Mouse (Mus musculus): ENCODE measurements around the gene Il7r. TPM values are rescaled to one million over a fixed set of nuclear protein-coding genes. Genes with fewer than 3 reads are reported as not detected.

Gene Il7r
- polyA plus RNA-seq, 1 experiment = 54.2 TPM

GRCm38 (mm10) chr15:9535200-9535599, 5.2 kb upstream of the Il7r start:
- Histone ChIP-seq H3K27ac (ENCODE audit: insufficient read depth, low read depth, low read length) (no peak overlapping the region), H3K4me3 (ENCODE audit: insufficient read depth, low read length) (no peak overlapping the region), H3K4me1 (ENCODE audit: control insufficient read depth, insufficient read depth, low read length) (peaks cover 3% of the 10 kb centered on the region)
- TF ChIP-seq POLR2A (IDR thresholded peaks at IDR 0.05; ENCODE audit: borderline replicate concordance, low read depth, low read length) (no peak), CTCF (IDR thresholded peaks at IDR 0.05; ENCODE audit: low read depth, low read length) (no peak)

- H3K4me3 ChIP-seq (ENCODE audit: insufficient read depth, low read length) = no peak overlapping the region
- H3K27ac ChIP-seq (ENCODE audit: insufficient read depth, low read depth, low read length) = no peak overlapping the region
- peaks cover 10% of the 10 kb centered on the region for H3K4me1 ChIP-seq (ENCODE audit: control insufficient read depth, insufficient read depth, low read length)
- TF ChIP-seq POLR2A (IDR thresholded peaks at IDR 0.05; ENCODE audit: borderline replicate concordance, low read depth, low read length) = no peak
- no peak for TF ChIP-seq CTCF (IDR thresholded peaks at IDR 0.05; ENCODE audit: low read depth, low read length)
Observed at GRCm38 (mm10) chr15:9533356-9533902, 3.5 kb upstream of the Il7r start.

- Histone ChIP-seq H3K4me1 (ENCODE audit: control insufficient read depth, insufficient read depth, low read length) (peaks cover 15% of the 10 kb centered on the region), H3K4me3 (ENCODE audit: insufficient read depth, low read length) (peak overlapping the region; percentile 24), H3K27ac (ENCODE audit: insufficient read depth, low read depth, low read length) (peak overlapping the region; percentile 37)
- TF ChIP-seq POLR2A (IDR thresholded peaks at IDR 0.05; ENCODE audit: borderline replicate concordance, low read depth, low read length) (no peak), CTCF (IDR thresholded peaks at IDR 0.05; ENCODE audit: low read depth, low read length) (no peak)
Observed at GRCm38 (mm10) chr15:9529646-9530045, 330 bp downstream of the Il7r start.

GRCm38 (mm10) chr15:9528186-9528935, 1.6 kb downstream of the Il7r start:
- Histone ChIP-seq H3K4me3 (ENCODE audit: insufficient read depth, low read length) (peak overlapping the region; percentile 41), H3K4me1 (ENCODE audit: control insufficient read depth, insufficient read depth, low read length) (peaks cover 17% of the 10 kb centered on the region), H3K27ac (ENCODE audit: insufficient read depth, low read depth, low read length) (peak overlapping the region; percentile 88)
- TF ChIP-seq POLR2A (IDR thresholded peaks at IDR 0.05; ENCODE audit: borderline replicate concordance, low read depth, low read length) = no peak
- no peak for TF ChIP-seq CTCF (IDR thresholded peaks at IDR 0.05; ENCODE audit: low read depth, low read length)

- TF ChIP-seq POLR2A (IDR thresholded peaks at IDR 0.05; ENCODE audit: borderline replicate concordance, low read depth, low read length) = no peak
- TF ChIP-seq CTCF (IDR thresholded peaks at IDR 0.05; ENCODE audit: low read depth, low read length) = no peak
- Histone ChIP-seq H3K4me1 (ENCODE audit: control insufficient read depth, insufficient read depth, low read length) (peaks cover 18% of the 10 kb centered on the region), H3K27ac (ENCODE audit: insufficient read depth, low read depth, low read length) (no peak overlapping the region), H3K4me3 (ENCODE audit: insufficient read depth, low read length) (no peak overlapping the region)
Observed at GRCm38 (mm10) chr15:9526412-9526811, 3.6 kb downstream of the Il7r start.

- TF ChIP-seq POLR2A (IDR thresholded peaks at IDR 0.05; ENCODE audit: borderline replicate concordance, low read depth, low read length) (no peak), CTCF (IDR thresholded peaks at IDR 0.05; ENCODE audit: low read depth, low read length) (no peak)
- H3K4me3 ChIP-seq (ENCODE audit: insufficient read depth, low read length) = no peak overlapping the region
- no peak overlapping the region for H3K27ac ChIP-seq (ENCODE audit: insufficient read depth, low read depth, low read length)
- H3K4me1 ChIP-seq (ENCODE audit: control insufficient read depth, insufficient read depth, low read length) = peaks cover 14% of the 10 kb centered on the region
Observed at GRCm38 (mm10) chr15:9524907-9525306, 5.1 kb downstream of the Il7r start.

- no peak for TF ChIP-seq POLR2A (IDR thresholded peaks at IDR 0.05; ENCODE audit: borderline replicate concordance, low read depth, low read length)
- TF ChIP-seq CTCF (IDR thresholded peaks at IDR 0.05; ENCODE audit: low read depth, low read length) = no peak
Observed at GRCm38 (mm10) chr15:9523956-9524355, 6.0 kb downstream of the Il7r start.

GRCm38 (mm10) chr15:9523059-9523458, 6.9 kb downstream of the Il7r start:
- TF ChIP-seq POLR2A (IDR thresholded peaks at IDR 0.05; ENCODE audit: borderline replicate concordance, low read depth, low read length) (no peak), CTCF (IDR thresholded peaks at IDR 0.05; ENCODE audit: low read depth, low read length) (no peak)
- H3K27ac ChIP-seq (ENCODE audit: insufficient read depth, low read depth, low read length) = no peak overlapping the region

More at GRCm38 (mm10) chr15:9523956-9524355, 6.0 kb downstream of the Il7r start:
- Histone ChIP-seq H3K4me1 (ENCODE audit: control insufficient read depth, insufficient read depth, low read length) (peaks cover 13% of the 10 kb centered on the region), H3K4me3 (ENCODE audit: insufficient read depth, low read length) (no peak overlapping the region), H3K27ac (ENCODE audit: insufficient read depth, low read depth, low read length) (no peak overlapping the region)

GRCm38 (mm10) chr15:9492077-9492476, 37.9 kb downstream of the Il7r start:
- H3K27ac ChIP-seq (ENCODE audit: insufficient read depth, low read depth, low read length) = no peak overlapping the region
- no peaks in the 10 kb centered on the region for H3K4me1 ChIP-seq (ENCODE audit: control insufficient read depth, insufficient read depth, low read length)
- no peak for TF ChIP-seq CTCF (IDR thresholded peaks at IDR 0.05; ENCODE audit: low read depth, low read length)
- no peak for TF ChIP-seq POLR2A (IDR thresholded peaks at IDR 0.05; ENCODE audit: borderline replicate concordance, low read depth, low read length)
- no peak overlapping the region for H3K4me3 ChIP-seq (ENCODE audit: insufficient read depth, low read length)

More at GRCm38 (mm10) chr15:9523059-9523458, 6.9 kb downstream of the Il7r start:
- Histone ChIP-seq H3K4me3 (ENCODE audit: insufficient read depth, low read length) (no peak overlapping the region), H3K4me1 (ENCODE audit: control insufficient read depth, insufficient read depth, low read length) (peaks cover 10% of the 10 kb centered on the region)

GRCm38 (mm10) chr15:9489417-9490118, 40.4 kb downstream of the Il7r start:
- H3K27ac ChIP-seq (ENCODE audit: insufficient read depth, low read depth, low read length) = no peak overlapping the region
- TF ChIP-seq CTCF (IDR thresholded peaks at IDR 0.05; ENCODE audit: low read depth, low read length) (no peak), POLR2A (IDR thresholded peaks at IDR 0.05; ENCODE audit: borderline replicate concordance, low read depth, low read length) (no peak)
- H3K4me1 ChIP-seq (ENCODE audit: control insufficient read depth, insufficient read depth, low read length) = no peaks in the 10 kb centered on the region
- no peak overlapping the region for H3K4me3 ChIP-seq (ENCODE audit: insufficient read depth, low read length)
